26 mouse cellular contexts compared by ENCODE assay signal in the genomic region with DNA sequence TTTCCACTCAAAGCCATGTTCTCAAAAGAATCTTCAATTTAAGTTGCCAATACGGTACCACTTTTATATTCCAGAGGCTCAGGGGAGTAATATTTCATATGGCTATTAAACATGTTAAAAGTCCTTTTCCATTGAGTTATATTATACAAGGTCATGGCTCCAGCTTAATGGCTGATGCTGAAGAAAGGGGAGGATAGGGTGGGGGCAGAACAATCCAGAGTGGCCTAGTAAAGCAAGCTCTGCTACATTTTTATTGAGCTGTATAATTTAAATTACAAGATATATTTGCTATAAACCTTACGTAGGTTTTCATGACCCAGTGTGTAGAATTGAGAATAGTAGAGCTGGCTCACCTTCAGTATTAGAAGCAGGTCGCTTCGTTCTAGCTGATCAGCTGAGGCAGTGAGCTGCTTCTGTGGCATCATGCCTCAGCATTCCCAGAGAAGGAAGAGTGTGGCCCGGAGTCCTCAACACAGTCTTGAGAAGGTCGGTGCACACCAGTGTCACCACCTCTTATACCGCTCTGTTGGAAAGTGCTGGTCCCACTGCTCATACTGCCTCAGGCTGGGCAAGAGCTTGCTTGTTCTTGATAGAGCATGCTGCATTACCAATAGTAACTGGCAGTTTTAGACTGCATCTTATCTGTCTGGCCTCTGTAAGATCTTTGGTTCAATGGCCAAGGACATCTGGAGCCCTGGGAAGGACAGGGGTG.
DNase-seq lines count a peak whose midpoint lies in the region; ATAC-seq lines count a peak whose summit lies in the region.
"Had no signal": no experiment of that assay in that cellular context is flagged by ENCODE, and none has a peak within 500 bp of the region (broad histone marks: within the 10 kb centered on the region; RNA-seq: fewer than 3 reads in every experiment).

No protein-coding gene starts in this region.

- no peaks in the 10 kb centered on the region for H3K27me3 ChIP-seq in forebrain, embryonic 11.5 days (ENCODE audit: control insufficient read depth, insufficient read depth, low read length)
- no peaks in the 10 kb centered on the region for H3K27me3 ChIP-seq in forebrain, embryonic 13.5 days
- no peaks in the 10 kb centered on the region for H3K27me3 ChIP-seq in neural tube, embryonic 13.5 days
- H3K27me3 ChIP-seq in neural tube, embryonic 14.5 days (ENCODE audit: control insufficient read depth, insufficient read depth, low read length), result no peaks in the 10 kb centered on the region
- H3K27me3 ChIP-seq: embryonic facial prominence, embryonic 12.5 days; embryonic facial prominence, embryonic 15.5 days; forebrain, embryonic 12.5 days; heart, embryonic 13.5 days had no signal

- H3K4me2 ChIP-seq in forebrain, embryonic 11.5 days (ENCODE audit: low read depth, low read length, severe bottlenecking), result no peak overlapping the region
- no peak overlapping the region for H3K4me2 ChIP-seq in forebrain, embryonic 13.5 days
- no peak overlapping the region for H3K4me2 ChIP-seq in neural tube, embryonic 13.5 days
- H3K4me2 ChIP-seq in neural tube, embryonic 14.5 days (ENCODE audit: low read depth, low read length), result no peak overlapping the region
- H3K4me2 ChIP-seq: embryonic facial prominence, embryonic 12.5 days; embryonic facial prominence, embryonic 15.5 days; forebrain, embryonic 12.5 days; heart, embryonic 13.5 days; hindbrain, embryonic 14.5 days had no signal

- H3K4me3 ChIP-seq in forebrain, embryonic 11.5 days (ENCODE audit: low read depth, low read length), result no peak overlapping the region
- no peak overlapping the region for H3K4me3 ChIP-seq in forebrain, embryonic 13.5 days
- no peak overlapping the region for H3K4me3 ChIP-seq in neural tube, embryonic 13.5 days
- H3K4me3 ChIP-seq in neural tube, embryonic 14.5 days (ENCODE audit: low read depth, low read length), result no peak overlapping the region
- H3K4me3 ChIP-seq: embryonic facial prominence, embryonic 12.5 days; embryonic facial prominence, embryonic 15.5 days; forebrain, embryonic 12.5 days; heart, adult 2 months; heart, embryonic 10.5 days; heart, embryonic 13.5 days had no signal

- H3K9me3 ChIP-seq in forebrain, embryonic 11.5 days (ENCODE audit: control insufficient read depth, low read length), result no peaks in the 10 kb centered on the region
- no peaks in the 10 kb centered on the region for H3K9me3 ChIP-seq in forebrain, embryonic 13.5 days (replicated peaks)
- no peaks in the 10 kb centered on the region for H3K9me3 ChIP-seq in neural tube, embryonic 13.5 days
- no peaks in the 10 kb centered on the region for H3K9me3 ChIP-seq in neural tube, embryonic 14.5 days (ENCODE audit: control insufficient read depth, low read length)
- H3K9me3 ChIP-seq: embryonic facial prominence, embryonic 12.5 days; embryonic facial prominence, embryonic 15.5 days; forebrain, embryonic 12.5 days; heart, embryonic 10.5 days; heart, embryonic 13.5 days had no signal

- no peaks in the 10 kb centered on the region for H3K36me3 ChIP-seq in forebrain, embryonic 11.5 days (ENCODE audit: control insufficient read depth, insufficient read depth, low read length)
- no peaks in the 10 kb centered on the region for H3K36me3 ChIP-seq in forebrain, embryonic 13.5 days (ENCODE audit: poor library complexity, severe bottlenecking)
- H3K36me3 ChIP-seq in neural tube, embryonic 13.5 days, result no peaks in the 10 kb centered on the region
- no peaks in the 10 kb centered on the region for H3K36me3 ChIP-seq in neural tube, embryonic 14.5 days (ENCODE audit: control insufficient read depth, insufficient read depth, low read length)
- H3K36me3 ChIP-seq: embryonic facial prominence, embryonic 12.5 days; embryonic facial prominence, embryonic 15.5 days; forebrain, embryonic 12.5 days; heart, embryonic 10.5 days; heart, embryonic 13.5 days had no signal

- H3K4me1 ChIP-seq in forebrain, embryonic 11.5 days (replicated peaks; ENCODE audit: control insufficient read depth, insufficient read depth, low read length), result no peaks in the 10 kb centered on the region
- no peaks in the 10 kb centered on the region for H3K4me1 ChIP-seq in forebrain, embryonic 13.5 days
- H3K4me1 ChIP-seq in neural tube, embryonic 13.5 days (replicated peaks), result no peaks in the 10 kb centered on the region
- H3K4me1 ChIP-seq in neural tube, embryonic 14.5 days (ENCODE audit: control insufficient read depth, insufficient read depth, low read length), result no peaks in the 10 kb centered on the region
- H3K4me1 ChIP-seq: embryonic facial prominence, embryonic 12.5 days; embryonic facial prominence, embryonic 15.5 days; forebrain, embryonic 12.5 days; heart, embryonic 13.5 days had no signal

- 91% methylated on average over 7 of the region's 7 CpGs for WGBS in forebrain, embryonic 11.5 days
- WGBS in forebrain, embryonic 13.5 days, result 91% methylated on average over 7 of the region's 7 CpGs
- WGBS in neural tube, embryonic 13.5 days, result 83% methylated on average over 7 of the region's 7 CpGs
- 87% methylated on average over 7 of the region's 7 CpGs for WGBS in neural tube, embryonic 14.5 days

- H3K9ac ChIP-seq in forebrain, embryonic 11.5 days (ENCODE audit: low read length), result no peak overlapping the region
- no peak overlapping the region for H3K9ac ChIP-seq in forebrain, embryonic 13.5 days
- no peak overlapping the region for H3K9ac ChIP-seq in neural tube, embryonic 13.5 days
- no peak overlapping the region for H3K9ac ChIP-seq in neural tube, embryonic 14.5 days (replicated peaks; ENCODE audit: low read depth, low read length)
- H3K9ac ChIP-seq: embryonic facial prominence, embryonic 12.5 days; embryonic facial prominence, embryonic 15.5 days; forebrain, embryonic 12.5 days; heart, embryonic 13.5 days; hindbrain, embryonic 14.5 days had no signal

- H3K27ac ChIP-seq in forebrain, embryonic 11.5 days (ENCODE audit: low read depth, low read length), result no peak overlapping the region
- no peak overlapping the region for H3K27ac ChIP-seq in forebrain, embryonic 13.5 days
- H3K27ac ChIP-seq in neural tube, embryonic 13.5 days (replicated peaks), result no peak overlapping the region
- H3K27ac ChIP-seq in neural tube, embryonic 14.5 days (ENCODE audit: low read depth, low read length), result no peak overlapping the region
- H3K27ac ChIP-seq: embryonic facial prominence, embryonic 12.5 days; embryonic facial prominence, embryonic 15.5 days; forebrain, embryonic 12.5 days; heart, adult 2 months; heart, embryonic 10.5 days; heart, embryonic 13.5 days; hindbrain, embryonic 14.5 days; hindbrain, postnatal 0 days had no signal

- no peak for ATAC-seq in forebrain, embryonic 11.5 days (replicated peaks; ENCODE audit: low FRiP score)
- no peak for ATAC-seq in forebrain, embryonic 13.5 days
- ATAC-seq in neural tube, embryonic 13.5 days (ENCODE audit: low read depth), result 0 out of 2 replicates have a peak, but pooled peaks have one; percentile 27
- ATAC-seq in neural tube, embryonic 14.5 days (ENCODE audit: low read depth), result peak; percentile 66; the same call in 1 of the 2 replicates
- ATAC-seq: activated CD4-positive, CD25-positive, alpha-beta regulatory T cell, adult 4 months; forebrain, embryonic 16.5 days; hindbrain, postnatal 0 days had no signal

- DNase-seq in forebrain, embryonic 11.5 days (ENCODE audit: low spot score), result peak; percentile 38
- no peak for DNase-seq in neural tube, embryonic 10.5 days (ENCODE audit: extremely low spot score, low spot score)
- no peak for DNase-seq in right cerebral cortex, postnatal 4 days
- no peak for DNase-seq in cerebellum, postnatal 14 days
- DNase-seq: adrenal gland, adult 8-10 months; adrenal gland, postnatal 25 days; cerebellum, adult 18-20 months; cerebellum, adult 9-10 months; cerebellum, postnatal 25 days; gastrocnemius, postnatal 10 days; gastrocnemius, postnatal 36 days; heart, adult 2 months; heart, postnatal 14 days; heart, postnatal 4 days had no signal

Comparison
In these comparisons a context has a peak if more than half of its experiments do, and no peak if none do; other contexts are left out.
1. ATAC-seq: peak in neural tube, embryonic 13.5 days (single experiment) and neural tube, embryonic 14.5 days (single experiment); none in forebrain, embryonic 11.5 days (single experiment) and forebrain, embryonic 13.5 days (single experiment).